Mouse (Mus musculus): Measurements from ENCODE around the gene Mafk. TPM values are rescaled to one million over a fixed set of nuclear protein-coding genes. Genes with fewer than 3 reads are reported as not detected.

The Mafk gene
- polyA plus RNA-seq, 1 experiment from 2014 or later, result 3.4 TPM

DNA sequence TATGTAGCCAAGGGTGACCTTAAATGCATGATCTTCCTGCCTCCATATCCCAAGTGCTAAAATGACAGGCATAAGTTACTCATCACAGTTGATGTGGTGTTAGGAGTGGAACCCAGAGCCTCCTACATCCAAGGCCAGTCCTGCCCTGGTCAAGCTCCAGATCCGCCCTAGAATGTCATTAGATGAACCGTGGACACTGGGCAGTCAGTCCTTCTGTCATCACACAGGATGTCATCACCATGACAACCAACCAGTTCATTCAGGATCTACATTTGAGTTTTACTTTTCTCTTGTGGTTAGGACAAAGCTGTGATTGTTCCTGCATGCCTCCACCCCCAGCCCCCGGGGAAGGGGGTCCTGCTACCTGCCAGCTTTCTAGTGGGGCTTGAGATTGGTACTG, 47.8 kb downstream of the Mafk start:
- ATAC-seq (replicated peaks; ENCODE audit: insufficient number of reproducible peaks, low FRiP score, low TSS enrichment, low read depth) (no peak), DNase-seq (ENCODE audit: low spot score) (no peak)
- Histone ChIP-seq H3K4me1 (ENCODE audit: control insufficient read depth, insufficient read depth, low read length) (no peaks in the 10 kb centered on the region), H3K27me3 (ENCODE audit: control insufficient read depth, insufficient read depth, low read length) (no peaks in the 10 kb centered on the region), H3K36me3 (replicated peaks; ENCODE audit: control insufficient read depth, insufficient read depth, low read depth, low read length) (no peaks in the 10 kb centered on the region), H3K9ac (replicated peaks; ENCODE audit: low read length) (no peak overlapping the region), H3K4me3 (ENCODE audit: low read depth, low read length) (no peak overlapping the region), H3K9me3 (replicated peaks; ENCODE audit: control insufficient read depth, low read length) (no peaks in the 10 kb centered on the region), H3K27ac (replicated peaks; ENCODE audit: low read depth, low read length) (no peak overlapping the region), H3K4me2 (ENCODE audit: low read depth, low read length) (no peak overlapping the region)
- WGBS, result 18% methylated on average over 3 of the region's 3 CpGs

DNA sequence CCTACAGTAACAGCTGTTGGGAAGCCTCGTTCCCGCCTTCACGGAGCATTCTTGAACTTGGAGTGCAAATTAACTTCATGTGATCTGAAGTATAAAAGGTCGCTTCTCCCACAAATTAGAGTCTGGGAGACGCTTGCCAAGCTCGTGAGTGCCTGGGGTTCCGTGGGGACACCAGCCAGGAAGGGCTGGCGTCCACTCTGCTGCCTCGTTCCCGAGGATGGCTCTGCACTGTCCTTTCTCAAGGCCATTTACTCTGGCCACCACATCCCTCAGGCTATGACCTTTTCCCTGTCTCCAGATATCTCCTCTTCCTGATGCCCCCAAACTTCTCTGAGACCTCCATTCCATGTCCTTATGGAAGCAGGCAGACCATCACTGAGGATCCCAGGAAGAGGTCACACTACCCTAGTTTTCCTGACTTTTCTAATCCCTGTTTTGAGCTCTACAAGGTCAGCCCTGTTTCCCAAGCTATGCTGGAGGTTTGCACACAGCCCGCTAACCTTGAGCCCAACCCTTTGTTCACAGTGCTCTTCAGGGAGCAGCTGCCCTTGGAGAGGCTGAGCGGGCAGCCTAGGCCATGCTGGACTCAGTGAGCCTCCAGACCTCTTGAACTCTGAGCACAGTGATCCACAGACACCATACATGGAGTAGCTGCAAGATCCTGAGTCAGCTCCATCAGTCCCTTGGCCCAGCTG, 58.5 kb downstream of the Mafk start:
- Histone ChIP-seq H3K9ac (replicated peaks; ENCODE audit: low read length) (no peak overlapping the region), H3K4me3 (ENCODE audit: low read depth, low read length) (no peak overlapping the region), H3K4me1 (ENCODE audit: control insufficient read depth, insufficient read depth, low read length) (no peaks in the 10 kb centered on the region), H3K27me3 (ENCODE audit: control insufficient read depth, insufficient read depth, low read length) (no peaks in the 10 kb centered on the region), H3K27ac (replicated peaks; ENCODE audit: low read depth, low read length) (no peak overlapping the region), H3K36me3 (replicated peaks; ENCODE audit: control insufficient read depth, insufficient read depth, low read depth, low read length) (no peaks in the 10 kb centered on the region), H3K9me3 (replicated peaks; ENCODE audit: control insufficient read depth, low read length) (no peaks in the 10 kb centered on the region), H3K4me2 (ENCODE audit: low read depth, low read length) (no peak overlapping the region)
- DNase-seq (ENCODE audit: low spot score) (no peak), ATAC-seq (replicated peaks; ENCODE audit: insufficient number of reproducible peaks, low FRiP score, low TSS enrichment, low read depth) (no peak)
- WGBS, result 80% methylated on average over 12 of the region's 12 CpGs

Small RNA genes within 50 kb of the gene (microRNA-seq; reads per million reads assigned to microRNA genes)
- gene Mir7037 (ENCODE audit: borderline number of aligned reads), result not detected

Other genes starting within 250 kb of the Mafk start
- gene Uncx, start 248.0 kb upstream of the Mafk start, polyA plus RNA-seq (2014; fragmentation: Nextera tagmentation; extraction: Ambion mirVana), result 3.0 and 5.9 TPM in 2 replicates
- gene Micall2, start 55.2 kb upstream of the Mafk start, polyA plus RNA-seq (2014; fragmentation: Nextera tagmentation; extraction: Ambion mirVana), result 5.7 and 6.4 TPM in 2 replicates
- gene Ints1, start 15.8 kb upstream of the Mafk start, polyA plus RNA-seq (2014; fragmentation: Nextera tagmentation; extraction: Ambion mirVana), result 21.2 and 26.2 TPM in 2 replicates
- gene Tmem184a, start 28.4 kb downstream of the Mafk start, polyA plus RNA-seq (2014; fragmentation: Nextera tagmentation; extraction: Ambion mirVana), result 1.3 and 2.3 TPM in 2 replicates
- 1.5 TPM in 1 of 2 replicates, not detected in the other for gene Gm26938, start 34.9 kb downstream of the Mafk start, polyA plus RNA-seq (2014; fragmentation: Nextera tagmentation; extraction: Ambion mirVana)
- 67.8 and 73.9 TPM in 2 replicates for gene Psmg3, start 35.4 kb downstream of the Mafk start, polyA plus RNA-seq (2014; fragmentation: Nextera tagmentation; extraction: Ambion mirVana)
- 0.27 and 0.28 TPM in 2 replicates for gene Elfn1, start 116.4 kb downstream of the Mafk start, polyA plus RNA-seq (2014; fragmentation: Nextera tagmentation; extraction: Ambion mirVana)

Measured in embryonic facial prominence, embryonic 11.5 days (tissue).